Mouse (Mus musculus) megakaryocyte, embryonic 14.5 days (primary cell): ENCODE measurements around the gene Snrpb. TPM values are rescaled to one million over a fixed set of nuclear protein-coding genes. Genes with fewer than 3 reads are reported as not detected.
A peak's percentile ranks its signal among the peaks of the same experiment; 100 is the strongest.

Experiments
- H3K27me3 ChIP-seq: replicated peaks from 2 replicates; pipeline ENCODE3; 2012; ENCODE audit warnings: inconsistent platforms
- H3K36me3 ChIP-seq: replicated peaks from 2 replicates; pipeline ENCODE3; 2012; ENCODE audit warnings: low read length, inconsistent platforms, mixed read lengths
- H3K4me1 ChIP-seq: 2 replicates; pipeline ENCODE4 v1.6.1; 2012; ENCODE audit warnings: inconsistent platforms
- H3K4me3 ChIP-seq: replicated peaks from 2 replicates; pipeline ENCODE3; 2012; ENCODE audit warnings: moderate library complexity, mild to moderate bottlenecking, inconsistent platforms
- H3K9me3 ChIP-seq: 2 replicates; pipeline ENCODE4 v1.6.1; 2012; ENCODE audit warnings: inconsistent platforms
- FLI1 ChIP-seq: IDR thresholded peaks from 2 replicates; pipeline ENCODE4 v1.6.1; 2012; ENCODE audit warnings: low read length, inconsistent platforms, mixed read lengths
- GATA1 ChIP-seq: IDR thresholded peaks from 3 replicates; pipeline ENCODE4 v1.6.1; 2012; ENCODE audit warnings: mixed read lengths, low read length, inconsistent platforms, borderline replicate concordance
- polyA plus RNA-seq: library from polyadenylated mRNA; stranded (reverse); fragments of >175 nt; gene quantifications from 2 replicates; pipeline ENCODE4 v1.2.3, GENCODE M21; 2012; ENCODE audit warnings: low replicate concordance; ENCODE audit not compliant: insufficient read depth

Snrpb gene
- polyA plus RNA-seq, 1 experiment: 320 TPM

GRCm38 (mm10) chr2:130176820-130177219 is 2.4 kb downstream of the Snrpb start:
- Histone ChIP-seq H3K4me3 (peak overlapping the region; percentile 97), H3K4me1 (peaks cover 33% of the 10 kb centered on the region), H3K27me3 (no peaks in the 10 kb centered on the region), H3K36me3 (peaks cover 54% of the 10 kb centered on the region), H3K9me3 (no peaks in the 10 kb centered on the region)
- no peak for TF ChIP-seq FLI1
- TF ChIP-seq GATA1: no peak

GRCm38 (mm10) chr2:130171674-130172073 is 7.5 kb downstream of the Snrpb start:
- H3K9me3 ChIP-seq: no peaks in the 10 kb centered on the region
- H3K4me1 ChIP-seq: peaks cover 17% of the 10 kb centered on the region
- TF ChIP-seq GATA1: no peak
- TF ChIP-seq FLI1: no peak
- H3K36me3 ChIP-seq: peaks cover 97% of the 10 kb centered on the region
- H3K4me3 ChIP-seq: no peak overlapping the region
- H3K27me3 ChIP-seq: no peaks in the 10 kb centered on the region

DNA sequence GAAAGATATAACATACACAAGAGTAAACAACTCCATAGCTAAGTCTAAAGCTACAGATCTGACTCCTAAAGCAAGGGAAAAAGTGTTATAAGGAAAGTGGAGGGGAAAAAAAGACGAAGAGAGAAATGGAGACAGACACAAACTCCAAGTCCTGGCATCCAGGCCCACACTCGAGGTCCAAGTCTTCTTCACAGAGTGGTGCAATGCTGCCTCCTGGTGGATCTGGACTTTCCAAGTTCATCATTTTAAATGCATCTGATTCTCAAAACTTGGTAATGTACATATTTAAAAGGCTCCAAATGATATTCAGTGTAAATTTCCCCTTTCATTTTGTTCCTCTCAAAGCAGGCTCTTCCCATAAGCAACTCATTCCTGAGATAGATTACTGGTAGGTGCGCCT is 11.3 kb downstream of the Snrpb start:
- H3K9me3 ChIP-seq: no peaks in the 10 kb centered on the region
- H3K27me3 ChIP-seq: no peaks in the 10 kb centered on the region
- TF ChIP-seq FLI1: no peak
- peaks cover 76% of the 10 kb centered on the region for H3K36me3 ChIP-seq
- H3K4me1 ChIP-seq: peaks cover 9% of the 10 kb centered on the region; the same call in 1 of the 2 replicates
- H3K4me3 ChIP-seq: no peak overlapping the region

DNA sequence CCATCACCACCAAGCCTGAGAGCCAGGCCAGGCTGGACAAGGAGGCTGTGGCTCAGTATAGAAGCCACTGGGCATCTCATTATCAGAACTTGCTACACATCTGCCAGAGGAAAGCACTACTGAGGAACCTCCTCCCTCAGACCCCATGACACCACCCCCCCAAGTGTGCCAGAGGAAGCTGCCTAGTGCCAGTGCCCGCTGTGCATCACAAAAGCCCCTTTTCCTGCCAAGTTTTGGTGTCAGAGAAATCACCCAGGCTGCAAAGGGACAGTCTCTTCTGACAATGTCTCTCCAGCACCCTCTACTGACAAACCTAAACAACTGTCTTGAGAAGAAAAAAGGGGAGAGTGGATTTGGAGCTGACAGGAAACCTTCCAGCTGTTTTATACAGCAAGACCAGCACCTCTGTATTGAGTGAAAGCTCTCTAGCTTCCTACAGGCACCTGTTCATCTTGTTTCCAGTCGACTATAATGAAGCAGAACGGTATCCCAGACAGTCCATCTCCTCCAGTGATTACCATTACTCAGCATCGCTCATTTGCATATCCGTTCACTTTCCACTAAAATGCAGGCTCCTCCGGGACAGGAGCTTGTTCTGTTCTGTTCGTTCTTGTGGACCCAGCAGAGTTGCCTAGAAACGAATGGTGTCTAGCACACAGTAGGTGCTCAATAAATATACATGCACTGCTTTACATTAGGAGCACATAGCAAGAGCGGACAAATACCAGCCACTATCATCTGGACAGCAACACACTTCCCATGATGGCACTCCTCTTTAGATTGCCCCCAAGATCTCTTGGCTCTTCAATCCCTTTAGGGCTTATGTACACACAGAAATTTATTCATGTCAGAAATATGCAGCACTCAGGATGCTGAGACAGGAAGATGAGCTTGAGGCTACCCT is 12.6 kb downstream of the Snrpb start:
- 0 out of 2 replicates have a peak, but pooled peaks cover 3% of the 10 kb centered on the region for H3K4me1 ChIP-seq
- no peak for TF ChIP-seq GATA1
- TF ChIP-seq FLI1: no peak
- peaks cover 63% of the 10 kb centered on the region for H3K36me3 ChIP-seq
- H3K4me3 ChIP-seq: no peak overlapping the region
- no peaks in the 10 kb centered on the region for H3K27me3 ChIP-seq
- no peaks in the 10 kb centered on the region for H3K9me3 ChIP-seq

DNA sequence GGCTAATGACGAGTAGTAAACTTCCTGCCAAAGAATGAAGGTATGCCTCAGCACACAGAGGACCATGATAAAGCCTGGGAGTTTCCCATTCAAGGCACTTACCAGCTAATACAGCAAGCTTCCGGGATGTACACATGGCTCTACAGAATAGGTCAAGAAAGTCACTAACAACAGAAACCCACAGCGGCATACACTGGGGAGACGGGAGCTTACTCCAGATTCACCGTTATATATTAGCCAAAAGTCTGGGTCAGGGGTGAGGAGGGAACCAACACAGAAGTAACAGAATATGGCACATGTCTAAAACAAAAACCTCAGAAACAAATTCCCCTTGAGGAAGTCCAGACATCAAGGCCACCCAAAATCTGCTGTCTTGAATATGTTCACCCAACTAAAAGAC is 16.5 kb downstream of the Snrpb start:
- peaks cover 7% of the 10 kb centered on the region for H3K27me3 ChIP-seq
- peaks cover 26% of the 10 kb centered on the region for H3K36me3 ChIP-seq
- H3K4me3 ChIP-seq: no peak overlapping the region
- H3K4me1 ChIP-seq: peaks cover 8% of the 10 kb centered on the region; the same call in 1 of the 2 replicates
- no peak for TF ChIP-seq GATA1
- no peak for TF ChIP-seq FLI1
- H3K9me3 ChIP-seq: no peaks in the 10 kb centered on the region

GRCm38 (mm10) chr2:130158088-130158437 is 21.1 kb downstream of the Snrpb start:
- peaks cover 31% of the 10 kb centered on the region for H3K27me3 ChIP-seq
- H3K4me3 ChIP-seq: no peak overlapping the region
- no peaks in the 10 kb centered on the region for H3K36me3 ChIP-seq
- H3K9me3 ChIP-seq: no peaks in the 10 kb centered on the region
- peaks cover 5% of the 10 kb centered on the region; the same call in 1 of the 2 replicates for H3K4me1 ChIP-seq
- TF ChIP-seq GATA1 (no peak), FLI1 (no peak)

GRCm38 (mm10) chr2:130157231-130158087 is 21.7 kb downstream of the Snrpb start:
- TF ChIP-seq FLI1 (no peak), GATA1 (no peak)
- Histone ChIP-seq H3K4me1 (peaks cover 5% of the 10 kb centered on the region; the same call in 1 of the 2 replicates), H3K4me3 (no peak overlapping the region), H3K27me3 (peaks cover 31% of the 10 kb centered on the region), H3K9me3 (no peaks in the 10 kb centered on the region), H3K36me3 (no peaks in the 10 kb centered on the region)

DNA sequence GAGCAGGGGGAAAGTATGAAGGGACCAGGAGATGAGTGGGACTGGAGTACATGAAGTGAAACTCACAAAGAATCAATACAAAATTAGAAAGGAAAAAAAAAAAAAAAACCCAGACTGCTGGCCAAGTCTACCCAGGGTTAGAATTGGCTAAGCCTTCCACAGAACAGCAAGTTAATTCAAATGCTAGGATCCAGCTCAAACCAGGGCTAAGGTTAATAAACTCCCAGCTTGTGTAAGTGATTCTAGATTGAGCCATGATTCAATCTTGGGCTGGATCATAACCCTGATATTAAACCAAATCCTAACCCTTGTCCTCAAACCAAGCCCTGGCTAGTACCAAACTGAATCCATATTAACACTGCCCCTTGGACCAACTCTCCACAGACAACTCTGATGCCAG is 23.4 kb downstream of the Snrpb start:
- TF ChIP-seq FLI1 (no peak), GATA1 (no peak)
- H3K4me3 ChIP-seq: no peak overlapping the region

GRCm38 (mm10) chr2:130155171-130155570 is 24.0 kb downstream of the Snrpb start:
- Histone ChIP-seq H3K4me3 (no peak overlapping the region), H3K4me1 (no peaks in the 10 kb centered on the region), H3K9me3 (no peaks in the 10 kb centered on the region), H3K27me3 (peaks cover 36% of the 10 kb centered on the region), H3K36me3 (no peaks in the 10 kb centered on the region)
- no peak for TF ChIP-seq FLI1
- TF ChIP-seq GATA1: no peak

More for the DNA sequence above, 23.4 kb downstream of the Snrpb start:
- H3K4me1 ChIP-seq: peaks cover 2% of the 10 kb centered on the region; the same call in 1 of the 2 replicates
- peaks cover 36% of the 10 kb centered on the region for H3K27me3 ChIP-seq
- no peaks in the 10 kb centered on the region for H3K36me3 ChIP-seq
- H3K9me3 ChIP-seq: no peaks in the 10 kb centered on the region

GRCm38 (mm10) chr2:130146089-130146668 is 33.0 kb downstream of the Snrpb start:
- TF ChIP-seq GATA1: no peak
- TF ChIP-seq FLI1: no peak
- Histone ChIP-seq H3K9me3 (no peaks in the 10 kb centered on the region), H3K27me3 (peaks cover 5% of the 10 kb centered on the region), H3K36me3 (no peaks in the 10 kb centered on the region), H3K4me1 (no peaks in the 10 kb centered on the region), H3K4me3 (no peak overlapping the region)
